Mouse (Mus musculus): ENCODE data around the gene Kcnn3. TPM values are rescaled to one million over a fixed set of nuclear protein-coding genes. Genes with fewer than 3 reads are reported as not detected.

Kcnn3 gene
- polyA plus RNA-seq, 2 experiments = 0.03 TPM; not detected in 1

GRCm38 (mm10) chr3:89557811-89558210 lies 37.8 kb downstream of the Kcnn3 start:
- no peak overlapping the region for H3K4me3 ChIP-seq (ENCODE audit: insufficient read depth in 1 of 2, low read depth in 2 of 2, low read length in 2 of 2)
- no peak overlapping the region for H3K9ac ChIP-seq (replicated peaks)
- no peak overlapping the region for H3K4me2 ChIP-seq (ENCODE audit: low read depth)
- H3K27me3 ChIP-seq (ENCODE audit: control insufficient read depth, insufficient read depth, low read length) = no peaks in the 10 kb centered on the region; the same call in 1 of the 2 replicates
- H3K36me3 ChIP-seq (replicated peaks; ENCODE audit: control insufficient read depth, insufficient read depth, low read depth) = no peaks in the 10 kb centered on the region
- peaks cover 0 to 14% of the 10 kb centered on the region in 2 experiments; a peak in 2 of 4 replicates for H3K4me1 ChIP-seq (replicated peaks; ENCODE audit: control insufficient read depth in 2 of 2, insufficient read depth in 2 of 2, low read length in 1 of 2)
- ATAC-seq (ENCODE audit: insufficient read depth) = no peak
- no peaks in the 10 kb centered on the region for H3K9me3 ChIP-seq (ENCODE audit: control insufficient read depth, low read length)
- no peak overlapping the region for H3K27ac ChIP-seq
- no peak for DNase-seq (ENCODE audit: low read depth in 3 of 3, low spot score in 3 of 3)
- 37% methylated on average over 5 of the region's 5 CpGs for WGBS (ENCODE audit: insufficient replicate concordance)
- TF ChIP-seq EP300 (IDR thresholded peaks at IDR 0.05; ENCODE audit: low read depth) (no peak), CTCF (IDR thresholded peaks at IDR 0.05; ENCODE audit: low read depth) (no peak)

GRCm38 (mm10) chr3:89558972-89559910 lies 39.3 kb downstream of the Kcnn3 start:
- 64% methylated on average over 15 of the region's 15 CpGs for WGBS (ENCODE audit: insufficient replicate concordance)
- no peak for ATAC-seq (ENCODE audit: insufficient read depth)
- TF ChIP-seq CTCF (IDR thresholded peaks at IDR 0.05; ENCODE audit: low read depth) = no peak
- TF ChIP-seq EP300 (IDR thresholded peaks at IDR 0.05; ENCODE audit: low read depth) = no peak

DNA sequence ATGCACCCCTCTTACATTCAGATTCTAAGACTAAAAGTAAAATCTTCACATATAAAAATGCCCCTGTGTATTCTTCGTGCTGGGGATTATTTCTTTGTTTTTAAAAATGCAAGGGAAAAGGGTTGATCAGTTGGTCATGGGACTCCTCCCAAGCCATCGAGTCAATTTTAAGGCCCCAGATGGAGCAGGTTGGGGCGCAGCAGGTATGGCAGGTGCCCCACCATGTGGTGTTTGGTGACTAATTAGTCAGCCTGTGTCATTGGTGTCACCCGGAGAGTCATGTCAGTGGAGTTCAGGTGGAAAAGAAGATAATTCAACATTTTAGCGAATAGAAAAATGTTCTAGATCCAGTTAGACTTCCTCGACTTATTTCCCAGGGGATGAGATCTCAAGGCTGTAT lies 41.4 kb downstream of the Kcnn3 start:
- no peaks in the 10 kb centered on the region for H3K36me3 ChIP-seq (replicated peaks; ENCODE audit: control insufficient read depth, insufficient read depth, low read depth)
- no peaks in the 10 kb centered on the region for H3K9me3 ChIP-seq (ENCODE audit: control insufficient read depth, low read length)
- H3K4me3 ChIP-seq (ENCODE audit: insufficient read depth in 1 of 2, low read depth in 2 of 2, low read length in 2 of 2) = no peak overlapping the region
- no peaks in the 10 kb centered on the region; the same call in 1 of the 2 replicates for H3K27me3 ChIP-seq (ENCODE audit: control insufficient read depth, insufficient read depth, low read length)
- H3K9ac ChIP-seq (replicated peaks) = no peak overlapping the region
- H3K27ac ChIP-seq = no peak overlapping the region
- ATAC-seq (ENCODE audit: insufficient read depth) = no peak
- no peak for TF ChIP-seq EP300 (IDR thresholded peaks at IDR 0.05; ENCODE audit: low read depth)
- TF ChIP-seq CTCF (IDR thresholded peaks at IDR 0.05; ENCODE audit: low read depth) = no peak
- no peak for DNase-seq (ENCODE audit: low read depth in 3 of 3, low spot score in 3 of 3)
- no peaks in the 10 kb centered on the region for H3K4me1 ChIP-seq (replicated peaks; ENCODE audit: control insufficient read depth in 2 of 2, insufficient read depth in 2 of 2, low read length in 1 of 2)
- no peak overlapping the region for H3K4me2 ChIP-seq (ENCODE audit: low read depth)
- WGBS (ENCODE audit: insufficient replicate concordance) = 65% methylated on average over 6 of the region's 6 CpGs

More at GRCm38 (mm10) chr3:89558972-89559910, 39.3 kb downstream of the Kcnn3 start:
- H3K36me3 ChIP-seq (replicated peaks; ENCODE audit: control insufficient read depth, insufficient read depth, low read depth) = no peaks in the 10 kb centered on the region
- no peaks in the 10 kb centered on the region for H3K9me3 ChIP-seq (ENCODE audit: control insufficient read depth, low read length)
- no peak overlapping the region for H3K4me3 ChIP-seq (ENCODE audit: insufficient read depth in 1 of 2, low read depth in 2 of 2, low read length in 2 of 2)
- H3K9ac ChIP-seq (replicated peaks) = no peak overlapping the region
- H3K4me2 ChIP-seq (ENCODE audit: low read depth) = no peak overlapping the region
- no peak for DNase-seq (ENCODE audit: low read depth in 3 of 3, low spot score in 3 of 3)
- peaks cover 0 to 2% of the 10 kb centered on the region in 2 experiments; a peak in 2 of 4 replicates for H3K4me1 ChIP-seq (replicated peaks; ENCODE audit: control insufficient read depth in 2 of 2, insufficient read depth in 2 of 2, low read length in 1 of 2)
- no peak overlapping the region for H3K27ac ChIP-seq
- no peaks in the 10 kb centered on the region; the same call in 1 of the 2 replicates for H3K27me3 ChIP-seq (ENCODE audit: control insufficient read depth, insufficient read depth, low read length)

- no peaks in the 10 kb centered on the region for H3K9me3 ChIP-seq (ENCODE audit: control insufficient read depth, low read length)
- WGBS (ENCODE audit: insufficient replicate concordance) = 62% methylated on average over 5 of the region's 5 CpGs
Observed at GRCm38 (mm10) chr3:89565371-89565770, 45.4 kb downstream of the Kcnn3 start.

GRCm38 (mm10) chr3:89569058-89569457 lies 49.1 kb downstream of the Kcnn3 start:
- ATAC-seq (ENCODE audit: insufficient read depth) (no peak), DNase-seq (ENCODE audit: low read depth in 3 of 3, low spot score in 3 of 3) (no peak)
- Histone ChIP-seq H3K36me3 (replicated peaks; ENCODE audit: control insufficient read depth, insufficient read depth, low read depth) (no peaks in the 10 kb centered on the region), H3K4me2 (ENCODE audit: low read depth) (no peak overlapping the region), H3K4me3 (ENCODE audit: insufficient read depth in 1 of 2, low read depth in 2 of 2, low read length in 2 of 2) (no peak overlapping the region), H3K9me3 (ENCODE audit: control insufficient read depth, low read length) (no peaks in the 10 kb centered on the region), H3K4me1 (replicated peaks; ENCODE audit: control insufficient read depth in 2 of 2, insufficient read depth in 2 of 2, low read length in 1 of 2) (peaks cover 28 to 40% of the 10 kb centered on the region in 2 experiments), H3K9ac (replicated peaks) (no peak overlapping the region), H3K27ac (no peak overlapping the region), H3K27me3 (ENCODE audit: control insufficient read depth, insufficient read depth, low read length) (no peaks in the 10 kb centered on the region)
- no peak for TF ChIP-seq EP300 (IDR thresholded peaks at IDR 0.05; ENCODE audit: low read depth)
- no peak for TF ChIP-seq CTCF (IDR thresholded peaks at IDR 0.05; ENCODE audit: low read depth)
- 58% methylated on average over 1 of the region's 1 CpGs for WGBS (ENCODE audit: insufficient replicate concordance)

More at GRCm38 (mm10) chr3:89565371-89565770, 45.4 kb downstream of the Kcnn3 start:
- no peak overlapping the region for H3K9ac ChIP-seq (replicated peaks)
- H3K4me1 ChIP-seq (replicated peaks; ENCODE audit: control insufficient read depth in 2 of 2, insufficient read depth in 2 of 2, low read length in 1 of 2) = peaks cover 17% of the 10 kb centered on the region in 2 experiments
- no peaks in the 10 kb centered on the region for H3K36me3 ChIP-seq (replicated peaks; ENCODE audit: control insufficient read depth, insufficient read depth, low read depth)
- DNase-seq (ENCODE audit: low read depth in 3 of 3, low spot score in 3 of 3) (no peak), ATAC-seq (ENCODE audit: insufficient read depth) (no peak)
- no peaks in the 10 kb centered on the region for H3K27me3 ChIP-seq (ENCODE audit: control insufficient read depth, insufficient read depth, low read length)
- no peak overlapping the region for H3K4me2 ChIP-seq (ENCODE audit: low read depth)
- no peak overlapping the region for H3K27ac ChIP-seq
- no peak overlapping the region for H3K4me3 ChIP-seq (ENCODE audit: insufficient read depth in 1 of 2, low read depth in 2 of 2, low read length in 2 of 2)
- TF ChIP-seq CTCF (IDR thresholded peaks at IDR 0.05; ENCODE audit: low read depth) = no peak
- TF ChIP-seq EP300 (IDR thresholded peaks at IDR 0.05; ENCODE audit: low read depth) = no peak
